Mouse (Mus musculus) MEL (cell line): ENCODE data around the gene Sorbs2. TPM values are rescaled to one million over a fixed set of nuclear protein-coding genes. Genes with fewer than 3 reads are reported as not detected.

Experiments
- DNase-seq: peaks from one replicate; pipeline ENCODE4 v3.0.0; 2011; ENCODE audit warnings: low read depth, low spot score
- H3K27ac ChIP-seq: 2 replicates; pipeline ENCODE4 v1.5.1; 2012; ENCODE audit warnings: low read depth, mild to moderate bottlenecking, control low read depth, low read length, moderate library complexity; ENCODE audit not compliant: control insufficient read depth
- H3K27me3 ChIP-seq, 2 experiments: fragments of 150-350 bp in 1 of 2; sonication (generic) in 1 of 2; 2 replicates each; pipeline ENCODE4 v1.6.1; 2012; ENCODE audit warnings: low read length in 2 of 2, mild to moderate bottlenecking in 2 of 2, improper control_type of control experiment in 1 of 2, moderate library complexity in 1 of 2; ENCODE audit not compliant: insufficient read depth in 2 of 2, control insufficient read depth in 1 of 2
- H3K36me3 ChIP-seq, 2 experiments: 2 replicates each; pipeline ENCODE4 v1.6.1; 2012 to 2014; ENCODE audit warnings: low read length in 2 of 2, improper control_type of control experiment in 1 of 2, inconsistent platforms in 1 of 2, mild to moderate bottlenecking in 1 of 2; ENCODE audit not compliant: insufficient read depth in 2 of 2, control insufficient read depth in 1 of 2
- H3K4me1 ChIP-seq, 2 experiments: fragments of 150-350 bp in 1 of 2; sonication (generic) in 1 of 2; 2 replicates each; pipeline ENCODE4 v1.6.1; 2012; ENCODE audit warnings: low read length in 2 of 2, improper control_type of control experiment in 1 of 2, mild to moderate bottlenecking in 1 of 2; ENCODE audit not compliant: insufficient read depth in 2 of 2, control insufficient read depth in 1 of 2
- H3K4me3 ChIP-seq, 2 experiments: fragments of 150-350 bp in 1 of 2; sonication (generic) in 1 of 2; 2 replicates each; pipeline ENCODE4 v1.5.1; 2012; ENCODE audit warnings: low read depth in 2 of 2, low read length in 2 of 2, mild to moderate bottlenecking in 2 of 2, moderate library complexity in 2 of 2, control low read depth in 1 of 2, improper control_type of control experiment in 1 of 2; ENCODE audit not compliant: control insufficient read depth in 1 of 2, insufficient read depth in 1 of 2
- H3K79me2 ChIP-seq: 2 replicates; pipeline ENCODE4 v1.6.1; 2012; ENCODE audit warnings: mild to moderate bottlenecking, low read length, moderate library complexity; ENCODE audit not compliant: control insufficient read depth, poor library complexity, insufficient read depth
- H3K9ac ChIP-seq: 2 replicates; pipeline ENCODE4 v1.6.1; 2012; ENCODE audit warnings: low read depth, mild to moderate bottlenecking, control low read depth, low read length, moderate library complexity; ENCODE audit not compliant: control insufficient read depth, poor library complexity, severe bottlenecking
- H3K9me3 ChIP-seq: fragments of 150-350 bp; sonication (generic); replicated peaks from 2 replicates; pipeline ENCODE4 v1.6.1; 2012; ENCODE audit warnings: mild to moderate bottlenecking, low read length, improper control_type of control experiment, moderate library complexity; ENCODE audit not compliant: insufficient read depth
- CHD1 ChIP-seq: IDR thresholded peaks from 2 replicates; pipeline ENCODE4 v1.6.1; 2012; ENCODE audit warnings: low read depth, mild to moderate bottlenecking, inconsistent platforms, low read length, improper control_type of control experiment
- CHD2 ChIP-seq: IDR thresholded peaks from 2 replicates; pipeline ENCODE4 v1.6.1; 2011; ENCODE audit warnings: low read length, improper control_type of control experiment
- CTCF ChIP-seq, 3 experiments: IDR thresholded peaks in 2 of 3; conservative IDR thresholded peaks in 1 of 3; 2 replicates each; pipeline ENCODE4 v1.5.1; 2011 to 2012; ENCODE audit warnings: low read length in 3 of 3, low read depth in 2 of 3, mild to moderate bottlenecking in 2 of 3, improper control_type of control experiment in 1 of 3, inconsistent platforms in 1 of 3, mixed read lengths in 1 of 3, moderate library complexity in 1 of 3; ENCODE audit not compliant: control insufficient read depth in 1 of 3, insufficient read depth in 1 of 3, poor library complexity in 1 of 3, severe bottlenecking in 1 of 3
- ELF1 ChIP-seq: IDR thresholded peaks from 2 replicates; pipeline ENCODE4 v1.6.1; 2014; ENCODE audit warnings: low read depth, mild to moderate bottlenecking, inconsistent platforms, low read length, improper control_type of control experiment, moderate library complexity
- EP300 ChIP-seq, 2 experiments: IDR thresholded peaks; 2 replicates each; pipeline ENCODE4 v1.6.1; 2011; ENCODE audit warnings: improper control_type of control experiment in 2 of 2, low read length in 2 of 2, low read depth in 1 of 2, mild to moderate bottlenecking in 1 of 2
- GABPA ChIP-seq: IDR thresholded peaks from 2 replicates; pipeline ENCODE4 v1.6.1; 2012; ENCODE audit warnings: low read depth, mild to moderate bottlenecking, inconsistent platforms, low read length, improper control_type of control experiment, moderate library complexity
- GATA1 ChIP-seq: IDR thresholded peaks from 2 replicates; pipeline ENCODE4 v1.6.1; 2011; ENCODE audit warnings: low read depth, low read length, improper control_type of control experiment
- HCFC1 ChIP-seq: IDR thresholded peaks from 2 replicates; pipeline ENCODE4 v1.6.1; 2012; ENCODE audit warnings: low read depth, mild to moderate bottlenecking, inconsistent platforms, low read length, improper control_type of control experiment, moderate library complexity
- KAT2A ChIP-seq: conservative IDR thresholded peaks from 2 replicates; pipeline ENCODE4 v1.6.1; 2012; ENCODE audit warnings: low read depth, low read length, improper control_type of control experiment, inconsistent platforms
- MAFK ChIP-seq: IDR thresholded peaks from 2 replicates; pipeline ENCODE4 v1.6.1; 2011; ENCODE audit warnings: low read depth, mild to moderate bottlenecking, low read length, improper control_type of control experiment, borderline replicate concordance
- MAX ChIP-seq: IDR thresholded peaks from 2 replicates; pipeline ENCODE4 v1.6.1; 2011; ENCODE audit warnings: low read length, improper control_type of control experiment
- MAZ ChIP-seq: IDR thresholded peaks from 2 replicates; pipeline ENCODE4 v1.6.1; 2012; ENCODE audit warnings: low read depth, mild to moderate bottlenecking, inconsistent platforms, low read length, improper control_type of control experiment
- MXI1 ChIP-seq: IDR thresholded peaks from 2 replicates; pipeline ENCODE4 v1.6.1; 2011; ENCODE audit warnings: mild to moderate bottlenecking, low read depth, low read length, improper control_type of control experiment
- MYB ChIP-seq: IDR thresholded peaks from 2 replicates; pipeline ENCODE4 v1.6.1; 2011; ENCODE audit warnings: mild to moderate bottlenecking, low read depth, low read length, improper control_type of control experiment
- MYC ChIP-seq: IDR thresholded peaks from 2 replicates; pipeline ENCODE4 v1.6.1; 2011; ENCODE audit warnings: low read depth, mild to moderate bottlenecking, low read length, improper control_type of control experiment, moderate library complexity
- NELFE ChIP-seq: IDR thresholded peaks from 2 replicates; pipeline ENCODE4 v1.6.1; 2011; ENCODE audit warnings: low read depth, low read length, improper control_type of control experiment
- POLR2A ChIP-seq, 2 experiments: IDR thresholded peaks; 2 replicates each; pipeline ENCODE4 v1.6.1; 2011 to 2012; ENCODE audit warnings: low read length in 2 of 2, mild to moderate bottlenecking in 2 of 2, control low read depth in 1 of 2, improper control_type of control experiment in 1 of 2, low read depth in 1 of 2, moderate library complexity in 1 of 2; ENCODE audit not compliant: control insufficient read depth in 1 of 2, insufficient read depth in 1 of 2, poor library complexity in 1 of 2
- POLR2AphosphoS5 ChIP-seq: IDR thresholded peaks from 2 replicates; pipeline ENCODE4 v1.6.1; 2012; ENCODE audit warnings: low read depth, borderline replicate concordance, mild to moderate bottlenecking, inconsistent platforms, low read length, moderate library complexity, mixed read lengths
- SIN3A ChIP-seq: IDR thresholded peaks from 2 replicates; pipeline ENCODE4 v1.6.1; 2012; ENCODE audit warnings: low read length, improper control_type of control experiment, inconsistent platforms
- SMC3 ChIP-seq: IDR thresholded peaks from 2 replicates; pipeline ENCODE4 v1.6.1; 2011; ENCODE audit warnings: low read depth, low read length, improper control_type of control experiment
- TAL1 ChIP-seq: IDR thresholded peaks from 2 replicates; pipeline ENCODE4 v1.6.1; 2012; ENCODE audit warnings: mild to moderate bottlenecking, inconsistent platforms, low read length, moderate library complexity, mixed read lengths
- TBP ChIP-seq: IDR thresholded peaks from 2 replicates; pipeline ENCODE4 v1.8.0; 2011; ENCODE audit warnings: low read depth, low read length, improper control_type of control experiment
- UBTF ChIP-seq: IDR thresholded peaks from 2 replicates; pipeline ENCODE4 v1.6.1; 2012; ENCODE audit warnings: low read depth, mild to moderate bottlenecking, inconsistent platforms, low read length, improper control_type of control experiment, moderate library complexity, borderline replicate concordance; ENCODE audit not compliant: insufficient read depth
- USF1 ChIP-seq: IDR thresholded peaks from 2 replicates; pipeline ENCODE4 v1.6.1; 2014; ENCODE audit warnings: low read depth, mild to moderate bottlenecking, inconsistent platforms, low read length, improper control_type of control experiment, moderate library complexity
- ZC3H11A ChIP-seq: IDR thresholded peaks from 2 replicates; pipeline ENCODE4 v1.6.1; 2012; ENCODE audit warnings: low read depth, mild to moderate bottlenecking, inconsistent platforms, low read length, improper control_type of control experiment
- ZMIZ1 ChIP-seq: IDR thresholded peaks from 2 replicates; pipeline ENCODE4 v1.6.1; 2012; ENCODE audit warnings: low read depth, mild to moderate bottlenecking, inconsistent platforms, low read length, improper control_type of control experiment, moderate library complexity
- ZNF384 ChIP-seq: IDR thresholded peaks from 2 replicates; pipeline ENCODE4 v1.6.1; 2012; ENCODE audit warnings: low read depth, mild to moderate bottlenecking, inconsistent platforms, low read length, improper control_type of control experiment
- polyA plus RNA-seq, 2 experiments: library from polyadenylated mRNA; stranded (reverse) in 1 of 2; unstranded in 1 of 2; fragments of >175 nt in 1 of 2; fragments of >200 nt in 1 of 2; gene quantifications; 2 replicates each; pipeline versions ENCODE4 v1.2.1 to v1.2.4; 2012; ENCODE audit warnings: low replicate concordance in 2 of 2, low read depth in 1 of 2; ENCODE audit not compliant: insufficient read length in 2 of 2, insufficient read depth in 1 of 2, missing spikeins in 1 of 2
- total RNA-seq: library from RNA; depleted of rRNA; stranded (reverse); fragments of 300-350 nt; gene quantifications from 2 replicates; pipeline ENCODE4 v1.2.3, GENCODE M21; 2012

The Sorbs2 gene
- total and polyA plus RNA-seq, 3 experiments, result not detected

GRCm38 (mm10) chr8:45596591-45596990 is 89.0 kb downstream of the Sorbs2 start:
- no peak overlapping the region for H3K9ac ChIP-seq
- H3K36me3 ChIP-seq, result no peaks in the 10 kb centered on the region
- no peaks in the 10 kb centered on the region for H3K79me2 ChIP-seq
- no peak overlapping the region for H3K27ac ChIP-seq
- H3K4me1 ChIP-seq, result no peaks in the 10 kb centered on the region
- no peak overlapping the region for H3K4me3 ChIP-seq
- TF ChIP-seq TBP (no peak), TAL1 (no peak), MYC (no peak), NELFE (no peak), GABPA (no peak), POLR2A (IDR thresholded peaks at IDR 0.05; ENCODE audit: control insufficient read depth in 1 of 2, insufficient read depth in 1 of 2, low read depth in 1 of 2, low read length in 2 of 2, poor library complexity in 1 of 2) (no peak), POLR2AphosphoS5 (no peak), MAZ (no peak), KAT2A (no peak), MYB (no peak), HCFC1 (no peak), CHD1 (no peak), USF1 (no peak), CTCF (IDR thresholded peaks at IDR 0.05 in 2 of 3, conservative IDR thresholded peaks at IDR 0.05 in 1 of 3; ENCODE audit: control insufficient read depth in 1 of 3, insufficient read depth in 1 of 3, low read depth in 2 of 3, low read length in 3 of 3, poor library complexity in 1 of 3, severe bottlenecking in 1 of 3) (no peak), ZNF384 (no peak), MXI1 (no peak)
- H3K27me3 ChIP-seq, result no peaks in the 10 kb centered on the region
- no peaks in the 10 kb centered on the region for H3K9me3 ChIP-seq
- no peak for DNase-seq

GRCm38 (mm10) chr8:45597631-45598420 is 90.2 kb downstream of the Sorbs2 start:
- no peak overlapping the region for H3K4me3 ChIP-seq
- no peaks in the 10 kb centered on the region for H3K9me3 ChIP-seq
- no peaks in the 10 kb centered on the region for H3K4me1 ChIP-seq
- H3K79me2 ChIP-seq, result no peaks in the 10 kb centered on the region
- H3K27ac ChIP-seq, result no peak overlapping the region
- no peak overlapping the region for H3K9ac ChIP-seq
- TF ChIP-seq MXI1 (no peak), HCFC1 (no peak), MAX (no peak), GABPA (no peak), CHD2 (no peak), ZC3H11A (no peak), SMC3 (no peak), EP300 (IDR thresholded peaks at IDR 0.05; ENCODE audit: low read depth in 1 of 2, low read length in 2 of 2) (no peak), SIN3A (no peak), GATA1 (no peak), ELF1 (no peak), POLR2A (IDR thresholded peaks at IDR 0.05; ENCODE audit: control insufficient read depth in 1 of 2, insufficient read depth in 1 of 2, low read depth in 1 of 2, low read length in 2 of 2, poor library complexity in 1 of 2) (no peak), ZNF384 (no peak), UBTF (no peak), ZMIZ1 (no peak), CTCF (IDR thresholded peaks at IDR 0.05 in 2 of 3, conservative IDR thresholded peaks at IDR 0.05 in 1 of 3; ENCODE audit: control insufficient read depth in 1 of 3, insufficient read depth in 1 of 3, low read depth in 2 of 3, low read length in 3 of 3, poor library complexity in 1 of 3, severe bottlenecking in 1 of 3) (no peak), MYC (no peak), MAFK (no peak)
- no peaks in the 10 kb centered on the region for H3K36me3 ChIP-seq
- DNase-seq, result no peak
- no peaks in the 10 kb centered on the region for H3K27me3 ChIP-seq
